Mouse (Mus musculus) bone marrow, adult 2 months (tissue): ENCODE data around the gene Rasal1. TPM values are rescaled to one million over a fixed set of nuclear protein-coding genes. Genes with fewer than 3 reads are reported as not detected.

Source experiments
- H3K27ac ChIP-seq: fragments of 200-500 bp; 2 replicates; pipeline ENCODE4 v1.5.1; 2012; ENCODE audit warnings: low read depth, mild to moderate bottlenecking, control low read depth, inconsistent platforms, low read length; ENCODE audit not compliant: control insufficient read depth, poor library complexity, insufficient read depth
- H3K4me1 ChIP-seq: fragments of 200-500 bp; 2 replicates; pipeline ENCODE4 v1.6.1; 2011; ENCODE audit warnings: low read length; ENCODE audit not compliant: control insufficient read depth, insufficient read depth
- H3K4me3 ChIP-seq: fragments of 200-500 bp; replicated peaks from 2 replicates; pipeline ENCODE3; 2011; ENCODE audit warnings: mild to moderate bottlenecking, low read depth, low read length, control low read depth; ENCODE audit not compliant: control insufficient read depth
- CTCF ChIP-seq: fragments of 200-500 bp; IDR thresholded peaks from 2 replicates; pipeline ENCODE4 v1.5.1; 2011; ENCODE audit warnings: low read length, control low read depth; ENCODE audit not compliant: control insufficient read depth, insufficient read depth
- POLR2A ChIP-seq: fragments of 200-500 bp; IDR thresholded peaks from 2 replicates; pipeline ENCODE4 v1.6.1; 2011; ENCODE audit warnings: low read depth, mild to moderate bottlenecking, control low read depth, low read length, borderline replicate concordance; ENCODE audit not compliant: control insufficient read depth
- WGBS: fragments of 180-500 bp; shearing (Covaris S2); methylation state at CpG from one replicate; pipeline ENCODE4 v1.1.7; 2018; 5-methylcytosine and 5-hydroxymethylcytosine counted together
- polyA plus RNA-seq: library from polyadenylated mRNA; stranded (reverse); fragments of >200 nt; gene quantifications from 2 replicates; pipeline ENCODE4 v1.2.4, GENCODE M21; 2011; ENCODE audit warnings: low replicate concordance; ENCODE audit not compliant: missing spikeins, insufficient read depth, insufficient read length

Rasal1 gene
- polyA plus RNA-seq, 1 experiment = 4.6 TPM

- no peak overlapping the region for H3K27ac ChIP-seq
- no peak for TF ChIP-seq CTCF
- no peak for TF ChIP-seq POLR2A
- 54% methylated on average over 12 of the region's 12 CpGs for WGBS
- H3K4me1 ChIP-seq = no peaks in the 10 kb centered on the region
- no peak overlapping the region for H3K4me3 ChIP-seq
Observed at GRCm38 (mm10) chr5:120725811-120726455, 77.3 kb downstream of the Rasal1 start.

Other genes starting within 250 kb of the Rasal1 start
- not detected in 2 replicates for gene Lhx5, start 217.1 kb upstream of the Rasal1 start, polyA plus RNA-seq
- 11.6 and 13.0 TPM in 2 replicates for gene Sdsl, start 176.0 kb upstream of the Rasal1 start, polyA plus RNA-seq
- gene Sds, start 172.3 kb upstream of the Rasal1 start, polyA plus RNA-seq = 1.9 and 5.2 TPM in 2 replicates
- gene Plbd2, start 145.2 kb upstream of the Rasal1 start, polyA plus RNA-seq = 2.3 and 9.9 TPM in 2 replicates
- gene Slc8b1, start 137.6 kb upstream of the Rasal1 start, polyA plus RNA-seq = 18.8 and 45.1 TPM in 2 replicates
- 34.6 and 46.7 TPM in 2 replicates for gene Tpcn1, start 60.1 kb upstream of the Rasal1 start, polyA plus RNA-seq
- 3.7 and 7.2 TPM in 2 replicates for gene Iqcd, start 59.8 kb upstream of the Rasal1 start, polyA plus RNA-seq
- gene Rita1, start 36.2 kb upstream of the Rasal1 start, polyA plus RNA-seq = 1.9 and 3.4 TPM in 2 replicates
- gene Ddx54, start 36.1 kb upstream of the Rasal1 start, polyA plus RNA-seq = 17.2 and 32.0 TPM in 2 replicates
- gene Cfap73, start 14.6 kb upstream of the Rasal1 start, polyA plus RNA-seq = not detected in 2 replicates
- 2.7 and 3.6 TPM in 2 replicates for gene Dtx1, start 63.1 kb downstream of the Rasal1 start, polyA plus RNA-seq
- 12.2 and 25.1 TPM in 2 replicates for gene Oas2, start 101.0 kb downstream of the Rasal1 start, polyA plus RNA-seq
- gene Oas3, start 128.8 kb downstream of the Rasal1 start, polyA plus RNA-seq = 16.2 and 19.9 TPM in 2 replicates
- 3.7 TPM in 1 of 2 replicates, not detected in the other for gene Oas1e, start 146.7 kb downstream of the Rasal1 start, polyA plus RNA-seq
- 9.1 and 12.1 TPM in 2 replicates for gene Oas1c, start 163.7 kb downstream of the Rasal1 start, polyA plus RNA-seq
- gene Oas1f, start 198.6 kb downstream of the Rasal1 start, polyA plus RNA-seq = not detected in 2 replicates
- not detected in 2 replicates for gene Oas1h, start 212.6 kb downstream of the Rasal1 start, polyA plus RNA-seq
- gene Oas1g, start 238.8 kb downstream of the Rasal1 start, polyA plus RNA-seq = 10.0 and 23.1 TPM in 2 replicates